Mouse (Mus musculus): ENCODE measurements around the gene Lhfpl2.

The Lhfpl2 gene

DNA sequence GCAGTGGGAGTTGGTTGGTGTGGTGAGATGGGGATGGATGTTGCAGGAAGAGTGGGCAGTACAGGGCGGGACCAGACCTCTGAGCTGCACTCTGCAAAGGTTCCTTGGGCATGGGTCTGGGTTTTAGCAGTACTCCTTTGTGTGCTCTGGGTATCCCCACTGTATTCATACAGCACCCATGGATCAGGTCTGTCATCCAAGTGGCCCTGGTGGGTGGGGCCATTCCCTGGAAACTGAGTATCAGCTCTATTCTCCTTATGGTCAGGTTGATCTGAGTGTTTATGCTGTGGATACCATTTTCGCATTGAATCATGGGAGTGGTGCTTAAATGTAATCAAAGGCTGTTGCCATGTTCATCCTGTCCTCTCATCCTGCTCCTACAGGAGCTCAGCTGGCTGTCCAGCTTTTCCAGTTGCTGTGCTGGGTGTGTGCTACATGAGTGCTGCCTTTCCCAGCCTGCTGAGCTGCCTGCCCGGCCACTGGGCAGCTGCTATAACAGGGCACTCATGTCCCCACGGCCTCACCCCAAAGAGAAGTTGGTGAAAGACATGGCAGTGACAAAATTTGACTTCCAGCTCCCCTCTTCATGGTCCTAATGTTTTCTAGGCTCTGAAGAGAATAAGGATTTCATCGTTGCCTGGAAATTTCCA, 9.2 kb downstream of the Lhfpl2 start:
- DNase-seq, result no peak

DNA sequence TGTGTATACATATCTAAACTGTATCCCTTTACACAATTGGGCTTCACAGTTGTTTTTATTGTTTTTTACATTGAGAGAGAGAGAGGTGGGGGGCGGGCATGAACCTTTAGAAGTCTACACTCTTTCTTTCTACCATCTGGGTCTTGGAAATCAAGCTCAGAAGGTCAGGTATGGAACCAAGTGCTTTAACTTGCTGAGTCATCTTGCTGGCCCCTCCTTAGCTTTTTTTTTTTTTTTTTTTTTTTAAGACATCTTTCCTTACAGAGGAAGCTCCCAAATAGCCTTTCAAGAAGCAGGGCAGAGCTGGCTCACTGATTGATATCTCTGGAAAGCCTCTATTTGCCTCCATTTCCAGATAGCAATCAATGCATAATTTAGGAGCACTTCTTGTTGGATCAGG, 10.7 kb downstream of the Lhfpl2 start:
- DNase-seq, result no peak

DNA sequence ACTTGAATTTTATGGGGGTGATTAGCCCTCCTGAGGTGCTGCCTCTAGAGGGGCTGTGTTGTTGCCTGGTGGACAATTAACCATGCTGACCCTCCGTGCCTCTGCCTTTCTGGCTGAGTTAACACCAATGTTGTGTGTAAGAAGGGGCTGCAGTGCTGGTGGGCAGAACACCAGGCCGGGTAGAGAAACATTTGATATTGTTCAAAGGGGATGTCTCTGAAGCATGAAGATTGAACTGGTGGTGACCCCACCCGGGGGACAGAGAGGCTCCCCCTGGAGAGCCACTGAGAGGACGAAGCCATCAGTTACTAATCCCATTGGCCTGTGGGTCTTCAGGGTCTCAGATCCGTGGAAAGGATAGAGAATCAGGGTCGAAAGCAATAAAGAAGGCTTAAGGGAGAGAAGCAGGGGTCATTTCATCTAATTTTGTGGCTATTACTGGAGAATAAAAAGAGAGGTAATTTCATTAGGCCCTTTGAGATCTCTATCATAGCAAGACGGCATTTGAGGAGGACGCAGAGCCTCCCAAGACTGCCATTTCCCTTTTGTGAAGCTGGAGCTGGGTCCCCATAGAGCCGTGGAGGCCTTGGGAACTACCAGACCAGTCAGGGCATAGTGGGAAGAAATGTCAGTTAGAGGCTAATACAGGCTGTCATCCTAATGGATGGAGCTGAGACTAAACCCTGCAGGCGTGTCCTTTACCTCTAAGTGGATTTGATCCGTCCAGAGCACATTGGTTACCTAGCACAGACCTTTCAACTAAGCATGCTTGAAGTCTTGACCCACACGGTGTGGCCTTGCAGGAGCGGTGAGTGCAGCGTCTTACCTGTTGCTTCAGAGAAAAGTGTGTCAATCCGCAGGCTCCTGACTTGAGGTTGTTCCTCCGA, 12.1 kb downstream of the Lhfpl2 start:
- no peak for DNase-seq

- no peak for DNase-seq
Measured at GRCm38 (mm10) chr13:94070308-94070619, 12.7 kb downstream of the Lhfpl2 start.

GRCm38 (mm10) chr13:94070927-94071326, 13.3 kb downstream of the Lhfpl2 start:
- DNase-seq, result no peak

DNA sequence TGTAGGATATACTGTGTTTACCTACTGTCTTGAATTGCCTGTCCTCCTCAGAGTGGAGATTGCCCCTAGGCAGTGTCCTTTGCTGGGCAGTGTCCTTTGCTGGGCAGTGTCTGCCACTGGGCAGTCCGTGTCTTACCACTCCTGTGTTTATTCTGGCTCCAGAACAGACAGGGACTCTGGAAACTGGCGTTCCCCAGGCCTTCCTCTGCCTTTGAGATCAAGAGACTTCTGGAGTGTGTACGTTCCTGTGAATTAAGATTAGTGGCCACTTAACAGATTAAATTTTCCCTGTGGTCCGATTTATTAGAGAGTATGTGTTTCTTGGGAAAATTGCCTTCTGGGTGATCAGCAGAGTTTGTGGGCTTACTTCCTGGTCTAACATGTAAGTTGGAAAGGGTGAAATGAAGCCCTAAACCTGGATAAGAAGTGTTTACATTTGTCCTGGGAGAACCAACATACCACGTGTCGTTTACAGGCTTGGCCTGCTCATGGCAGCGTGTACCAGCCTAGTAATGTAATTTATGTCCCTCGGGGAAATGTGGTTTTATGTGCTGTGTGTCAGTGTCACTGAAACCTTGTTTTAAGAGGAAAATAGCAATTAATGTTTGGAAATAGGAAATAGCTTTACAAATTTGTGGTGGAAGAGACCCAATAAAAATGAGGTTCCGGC, 15.6 kb downstream of the Lhfpl2 start:
- DNase-seq, result no peak

- no peak for DNase-seq
Measured at GRCm38 (mm10) chr13:94073716-94074115, 16.1 kb downstream of the Lhfpl2 start.

DNA sequence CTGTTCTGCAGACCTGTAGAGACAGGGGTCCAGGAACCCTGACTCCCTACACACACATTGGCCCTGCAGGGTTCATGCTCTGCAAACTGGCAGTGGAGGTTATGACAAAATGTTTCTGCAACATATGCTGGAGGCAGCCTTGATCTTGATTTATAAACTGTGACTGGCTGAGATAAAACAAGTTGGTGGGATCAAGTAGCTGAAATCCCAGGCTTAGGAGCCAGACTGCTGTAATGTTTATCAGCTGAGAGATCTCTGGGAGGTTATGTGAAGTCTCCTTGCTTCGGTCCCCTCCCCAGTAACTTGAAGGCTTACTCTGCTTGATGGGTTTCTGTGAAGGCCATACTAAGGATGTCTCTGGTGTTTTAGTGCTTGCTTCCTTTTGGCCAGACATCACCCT, 17.6 kb downstream of the Lhfpl2 start:
- no peak for DNase-seq

- DNase-seq, result no peak
Measured at GRCm38 (mm10) chr13:94077136-94078018, 19.8 kb downstream of the Lhfpl2 start.

DNA sequence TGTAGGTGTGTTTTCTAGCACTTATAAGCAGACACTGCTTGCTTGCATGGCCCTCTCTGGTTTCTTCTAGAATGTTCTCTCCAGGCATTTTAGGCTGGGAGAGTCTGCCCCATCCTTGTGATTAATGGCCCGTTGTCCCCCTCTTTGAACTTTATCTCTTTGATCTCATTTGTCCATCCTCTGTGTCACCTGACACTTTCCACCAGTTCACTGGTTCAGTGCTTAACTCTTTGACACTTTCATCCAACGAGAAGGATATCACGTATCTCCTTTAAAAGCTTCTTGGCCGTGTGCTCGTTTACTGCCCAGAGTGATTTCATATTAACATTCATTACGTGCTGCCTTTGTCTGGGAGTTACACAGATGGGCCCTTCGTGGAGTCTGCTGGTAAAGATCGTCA, 25.6 kb downstream of the Lhfpl2 start:
- DNase-seq, result no peak

GRCm38 (mm10) chr13:94084220-94085126, 26.9 kb downstream of the Lhfpl2 start:
- no peak for DNase-seq

DNA sequence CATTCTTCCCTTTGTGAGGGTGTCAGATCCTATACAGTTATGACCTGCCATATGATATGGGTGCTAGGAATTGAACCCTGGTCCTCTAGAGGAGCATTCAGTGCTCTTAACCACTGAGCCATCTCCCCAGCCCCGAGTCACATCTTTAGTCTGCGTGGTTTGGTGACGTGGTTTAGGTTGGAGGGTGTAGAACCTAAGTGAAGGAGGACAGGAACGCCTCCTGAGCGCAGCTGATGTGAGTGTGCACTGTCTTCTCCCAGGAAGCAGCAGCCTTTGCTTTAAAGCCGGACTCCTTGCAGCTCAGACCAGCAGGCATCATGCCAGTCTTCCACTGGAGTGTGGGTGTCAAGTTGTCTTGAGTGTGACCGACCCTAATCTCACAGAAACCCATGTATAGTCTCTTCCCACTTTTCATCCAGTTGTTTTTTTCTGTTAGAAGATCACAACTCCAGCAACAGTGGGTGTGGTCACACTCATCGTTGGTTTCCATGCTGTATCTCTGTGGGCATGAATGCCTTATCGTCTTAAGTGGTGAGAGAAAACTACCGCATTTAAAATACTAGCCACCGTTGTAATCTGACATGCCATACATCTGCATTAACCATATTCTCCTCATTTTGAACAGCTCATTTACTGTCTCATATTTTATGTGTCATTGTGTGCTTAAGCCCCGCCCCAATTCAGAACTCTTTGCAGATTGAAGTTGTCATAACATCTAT, 28.7 kb downstream of the Lhfpl2 start:
- DNase-seq, result no peak

GRCm38 (mm10) chr13:94087061-94087460, 29.5 kb downstream of the Lhfpl2 start:
- DNase-seq, result no peak

DNA sequence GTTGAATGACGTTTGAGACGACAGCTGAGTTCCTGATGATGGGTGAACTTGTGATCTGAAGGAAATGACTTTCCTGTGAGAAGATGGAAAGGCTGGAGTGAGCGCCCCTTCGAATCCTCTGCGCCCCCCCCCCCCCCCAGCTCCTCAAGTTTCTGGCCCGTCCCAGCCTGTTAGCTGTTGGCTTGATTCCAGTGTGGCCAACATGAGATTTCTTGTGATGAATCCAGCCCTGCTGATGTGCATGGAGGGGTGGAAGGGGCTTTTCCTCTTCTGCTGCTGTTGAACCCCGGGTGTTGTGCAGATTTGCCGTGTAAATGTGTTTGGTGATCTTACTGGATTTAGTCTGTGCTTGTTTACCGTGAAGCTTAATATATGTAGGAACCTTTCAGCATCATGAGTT, 31.2 kb downstream of the Lhfpl2 start:
- DNase-seq, result no peak

DNA sequence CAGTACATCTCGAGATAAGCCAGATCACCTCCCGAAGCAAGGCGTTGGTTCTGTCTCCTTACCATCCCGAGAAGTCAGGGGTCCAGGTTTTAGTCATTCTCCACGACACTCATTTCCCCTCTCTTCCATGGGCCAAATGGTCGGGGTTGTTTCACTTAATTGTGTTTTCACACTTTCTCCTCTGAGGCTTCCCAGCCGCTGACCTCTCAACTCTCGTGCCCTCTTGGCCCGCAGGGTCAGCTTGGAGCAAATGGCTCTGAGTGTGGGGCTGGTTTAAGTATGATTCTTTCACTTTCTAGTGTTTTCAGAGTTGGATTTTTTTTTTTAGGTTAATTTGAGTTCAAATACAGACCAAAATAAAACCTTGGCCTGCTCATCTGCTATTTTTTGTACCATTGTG, 31.7 kb downstream of the Lhfpl2 start:
- DNase-seq, result no peak

DNA sequence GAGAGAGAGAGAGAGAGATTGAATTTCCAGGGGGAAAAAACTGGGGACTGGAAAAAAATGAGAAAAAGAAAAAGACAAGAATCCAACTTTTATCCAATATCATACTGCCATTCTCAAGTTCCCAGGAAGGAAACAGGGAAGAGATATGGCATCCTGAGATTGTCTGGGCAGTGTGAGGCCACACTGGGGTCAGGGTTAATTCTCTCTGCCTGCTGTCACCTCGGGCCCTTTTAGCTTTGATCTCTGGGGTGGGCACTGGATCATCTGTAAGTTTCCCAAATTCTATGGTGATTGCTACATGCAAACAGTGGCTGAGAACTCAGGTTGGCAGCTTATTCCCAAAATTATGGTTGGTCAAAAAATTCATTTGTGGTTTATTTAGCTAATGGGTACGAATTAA, 33.8 kb downstream of the Lhfpl2 start:
- no peak for DNase-seq

GRCm38 (mm10) chr13:94094176-94094575, 36.6 kb downstream of the Lhfpl2 start:
- no peak for DNase-seq

DNA sequence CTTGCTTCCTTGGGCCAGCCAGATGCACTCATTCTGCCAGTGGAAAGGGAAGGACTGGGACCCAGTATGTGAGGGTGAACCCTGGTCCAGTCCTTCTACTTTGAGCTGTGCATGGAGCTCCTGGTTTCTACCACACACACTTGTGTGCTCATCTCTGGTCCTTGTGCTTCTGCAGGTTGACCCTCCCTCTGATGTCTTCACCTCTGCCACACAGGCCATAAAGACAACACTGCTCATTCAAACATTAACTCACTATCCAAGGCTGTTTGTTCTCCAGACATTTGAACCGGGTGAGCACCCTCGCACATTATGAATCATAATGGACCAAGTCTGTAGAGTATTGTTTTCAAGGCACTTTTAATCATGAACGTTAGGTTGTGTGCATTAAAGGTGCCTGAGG, 37.0 kb downstream of the Lhfpl2 start:
- no peak for DNase-seq

DNA sequence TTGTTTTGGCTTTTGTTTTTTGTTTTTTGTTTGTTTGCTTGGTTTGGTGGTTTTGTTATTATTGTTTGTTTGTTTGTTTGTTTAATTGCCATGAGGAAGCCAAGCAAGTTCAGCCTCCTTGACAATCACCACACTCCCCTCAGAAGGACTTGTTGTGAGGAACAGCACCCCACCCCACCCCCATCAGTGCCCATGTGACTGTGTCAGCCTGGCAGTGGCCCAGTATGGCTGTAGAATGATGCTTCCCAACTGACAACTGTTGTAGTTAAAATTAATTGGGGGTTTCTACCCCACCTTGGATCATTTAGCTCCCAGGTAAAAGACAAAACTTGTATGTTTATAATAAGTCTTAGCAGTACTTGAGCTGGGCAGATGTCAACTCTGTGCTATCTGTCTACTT, 37.6 kb downstream of the Lhfpl2 start:
- DNase-seq, result no peak

DNA sequence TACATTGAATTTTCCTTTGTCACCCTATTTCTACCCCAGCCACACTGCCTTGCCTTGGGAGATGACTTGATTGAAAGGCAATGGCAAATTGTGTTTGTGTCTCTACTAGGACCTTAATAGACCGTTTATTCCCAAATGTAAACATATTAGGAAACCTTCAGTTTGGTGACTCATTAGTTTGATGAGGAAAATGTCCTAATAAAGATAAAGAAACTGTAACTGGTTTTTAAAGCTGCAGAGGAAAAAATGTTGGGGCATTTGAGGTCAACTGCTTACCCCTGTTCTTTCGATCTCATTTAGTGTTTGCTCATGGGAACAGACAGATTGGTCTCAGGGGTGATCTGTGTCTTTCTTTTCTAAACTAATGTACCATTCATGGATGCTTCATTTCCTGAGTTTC, 40.1 kb downstream of the Lhfpl2 start:
- DNase-seq, result no peak
